Comparison of ENCODE assay signal across 21 mouse cellular contexts in genomic region chr2:140704146-140704545, GRCm38 (mm10). TPM values are rescaled to one million over a fixed set of nuclear protein-coding genes. Genes with fewer than 3 reads are reported as not detected.
DNase-seq lines count a peak whose midpoint lies in the region; ATAC-seq lines count a peak whose summit lies in the region.
"Had no signal": no experiment of that assay in that cellular context is flagged by ENCODE, and none has a peak within 500 bp of the region (broad histone marks: within the 10 kb centered on the region; RNA-seq: fewer than 3 reads in every experiment).

No protein-coding gene starts in this region.

- peaks cover 4% of the 10 kb centered on the region; the same call in 1 of the 2 replicates for H3K27me3 ChIP-seq in forebrain, embryonic 12.5 days
- no peaks in the 10 kb centered on the region for H3K27me3 ChIP-seq in forebrain, embryonic 15.5 days
- H3K27me3 ChIP-seq in midbrain, embryonic 11.5 days (ENCODE audit: control insufficient read depth, insufficient read depth, low read length), result no peaks in the 10 kb centered on the region
- H3K27me3 ChIP-seq in midbrain, embryonic 15.5 days (replicated peaks), result no peaks in the 10 kb centered on the region
- H3K27me3 ChIP-seq in limb, embryonic 10.5 days (ENCODE audit: low read depth, poor library complexity, severe bottlenecking), result no peaks in the 10 kb centered on the region
- H3K27me3 ChIP-seq: CH12.LX; hindbrain, embryonic 13.5 days; intestine, embryonic 15.5 days; limb, embryonic 13.5 days; neural tube, embryonic 12.5 days had no signal

- 2% methylated on average over 3 of the region's 3 CpGs for WGBS in forebrain, embryonic 12.5 days
- 14% methylated on average over 3 of the region's 3 CpGs for WGBS in forebrain, embryonic 15.5 days
- WGBS in midbrain, embryonic 11.5 days, result 5% methylated on average over 3 of the region's 3 CpGs
- 9% methylated on average over 3 of the region's 3 CpGs for WGBS in midbrain, embryonic 15.5 days
- 22% methylated on average over 3 of the region's 3 CpGs for WGBS in limb, embryonic 10.5 days

- no peaks in the 10 kb centered on the region for H3K36me3 ChIP-seq in forebrain, embryonic 12.5 days (replicated peaks)
- no peaks in the 10 kb centered on the region for H3K36me3 ChIP-seq in forebrain, embryonic 15.5 days
- no peaks in the 10 kb centered on the region for H3K36me3 ChIP-seq in midbrain, embryonic 11.5 days (ENCODE audit: control insufficient read depth, insufficient read depth, low read length)
- H3K36me3 ChIP-seq in midbrain, embryonic 15.5 days (replicated peaks), result no peaks in the 10 kb centered on the region
- no peaks in the 10 kb centered on the region for H3K36me3 ChIP-seq in limb, embryonic 10.5 days
- H3K36me3 ChIP-seq: hindbrain, embryonic 13.5 days; intestine, embryonic 15.5 days; limb, embryonic 13.5 days; neural tube, embryonic 12.5 days had no signal

- H3K4me1 ChIP-seq in forebrain, embryonic 12.5 days, result peaks cover 32% of the 10 kb centered on the region
- H3K4me1 ChIP-seq in forebrain, embryonic 15.5 days, result peaks cover 14% of the 10 kb centered on the region
- peaks cover 20% of the 10 kb centered on the region for H3K4me1 ChIP-seq in midbrain, embryonic 11.5 days (ENCODE audit: control insufficient read depth, insufficient read depth, low read length)
- H3K4me1 ChIP-seq in midbrain, embryonic 15.5 days, result peaks cover 18% of the 10 kb centered on the region
- H3K4me1 ChIP-seq in limb, embryonic 10.5 days, result peaks cover 44% of the 10 kb centered on the region
- H3K4me1 ChIP-seq: intestine, embryonic 15.5 days; neural tube, embryonic 12.5 days had no signal

- no peak overlapping the region for H3K4me3 ChIP-seq in forebrain, embryonic 12.5 days (replicated peaks)
- H3K4me3 ChIP-seq in forebrain, embryonic 15.5 days, result no peak overlapping the region
- H3K4me3 ChIP-seq in midbrain, embryonic 11.5 days (ENCODE audit: low read depth, low read length), result no peak overlapping the region
- no peak overlapping the region for H3K4me3 ChIP-seq in midbrain, embryonic 15.5 days
- no peak overlapping the region for H3K4me3 ChIP-seq in limb, embryonic 10.5 days
- H3K4me3 ChIP-seq: hindbrain, embryonic 13.5 days; intestine, embryonic 15.5 days; layer of hippocampus, adult 2 months; limb, embryonic 13.5 days; neural tube, embryonic 12.5 days had no signal

- no peaks in the 10 kb centered on the region for H3K9me3 ChIP-seq in forebrain, embryonic 12.5 days
- no peaks in the 10 kb centered on the region for H3K9me3 ChIP-seq in forebrain, embryonic 15.5 days
- no peaks in the 10 kb centered on the region for H3K9me3 ChIP-seq in midbrain, embryonic 11.5 days (ENCODE audit: control insufficient read depth, low read length)
- no peaks in the 10 kb centered on the region for H3K9me3 ChIP-seq in midbrain, embryonic 15.5 days
- H3K9me3 ChIP-seq in limb, embryonic 10.5 days (replicated peaks), result no peaks in the 10 kb centered on the region
- H3K9me3 ChIP-seq: hindbrain, embryonic 13.5 days; intestine, embryonic 15.5 days; limb, embryonic 13.5 days; neural tube, embryonic 12.5 days had no signal

- H3K27ac ChIP-seq in forebrain, embryonic 12.5 days, result no peak overlapping the region
- H3K27ac ChIP-seq in forebrain, embryonic 15.5 days (replicated peaks), result no peak overlapping the region
- H3K27ac ChIP-seq in midbrain, embryonic 11.5 days (ENCODE audit: low read depth, low read length), result no peak overlapping the region
- H3K27ac ChIP-seq in midbrain, embryonic 15.5 days, result no peak overlapping the region
- H3K27ac ChIP-seq in limb, embryonic 10.5 days, result peak overlapping the region; percentile 66
- H3K27ac ChIP-seq: hindbrain, embryonic 13.5 days; intestine, embryonic 15.5 days; kidney, postnatal 0 days; layer of hippocampus, adult 2 months; limb, embryonic 13.5 days; neural tube, embryonic 12.5 days had no signal

- no peak overlapping the region for H3K4me2 ChIP-seq in forebrain, embryonic 12.5 days
- no peak overlapping the region for H3K4me2 ChIP-seq in forebrain, embryonic 15.5 days (replicated peaks)
- no peak overlapping the region for H3K4me2 ChIP-seq in midbrain, embryonic 11.5 days
- no peak overlapping the region for H3K4me2 ChIP-seq in midbrain, embryonic 15.5 days
- H3K4me2 ChIP-seq: hindbrain, embryonic 13.5 days; intestine, embryonic 15.5 days; limb, embryonic 13.5 days; neural tube, embryonic 12.5 days had no signal

- H3K9ac ChIP-seq in forebrain, embryonic 12.5 days, result no peak overlapping the region
- H3K9ac ChIP-seq in forebrain, embryonic 15.5 days (replicated peaks), result no peak overlapping the region
- no peak overlapping the region for H3K9ac ChIP-seq in midbrain, embryonic 11.5 days (ENCODE audit: low read length)
- H3K9ac ChIP-seq in midbrain, embryonic 15.5 days, result no peak overlapping the region
- H3K9ac ChIP-seq: hindbrain, embryonic 13.5 days; intestine, embryonic 15.5 days; limb, embryonic 13.5 days; neural tube, embryonic 12.5 days had no signal

- ATAC-seq in forebrain, embryonic 12.5 days (ENCODE audit: low FRiP score), result peak; percentile 11; the same call in 1 of the 2 replicates
- ATAC-seq in forebrain, embryonic 15.5 days (replicated peaks), result no peak
- peak; percentile 49 for ATAC-seq in midbrain, embryonic 11.5 days (ENCODE audit: low FRiP score)
- ATAC-seq in midbrain, embryonic 15.5 days (replicated peaks), result no peak
- ATAC-seq: intestine, embryonic 15.5 days had no signal

- peak; percentile 88 for DNase-seq in midbrain, embryonic 11.5 days (ENCODE audit: low spot score, missing footprints)
- DNase-seq in limb, embryonic 10.5 days (ENCODE audit: low spot score), result no peak
- no peak for DNase-seq in cerebellum, adult 18-20 months
- no peak for DNase-seq in layer of hippocampus, postnatal 14 days (ENCODE audit: low spot score in 2 of 2)
- no peak for DNase-seq in gastrocnemius, adult 18-20 months (ENCODE audit: low spot score)
- DNase-seq: adrenal gland, postnatal 10 days; cerebellum, adult 8-10 months; gastrocnemius, postnatal 36 days; right cerebral cortex, postnatal 25 days; thymus, postnatal 4 days had no signal

RNA-seq across cellular contexts. Expression of gene Flrt3, which starts 32.9 kb away (rescaled TPM):
- 71.6 and 86.1 TPM in 2 replicates for polyA plus RNA-seq in forebrain, embryonic 12.5 days (2016; fragmentation: Nextera tagmentation; extraction: Ambion mirVana)
- polyA plus RNA-seq in forebrain, embryonic 15.5 days (2015; fragmentation: Nextera tagmentation; extraction: Ambion mirVana), result 52.8 and 56.6 TPM in 2 replicates
- polyA plus RNA-seq in midbrain, embryonic 11.5 days (2014; fragmentation: Nextera tagmentation; extraction: Ambion mirVana), result 94.3 and 94.9 TPM in 2 replicates
- polyA plus RNA-seq in midbrain, embryonic 15.5 days (2015; fragmentation: Nextera tagmentation; extraction: Ambion mirVana), result 43.6 and 45.8 TPM in 2 replicates
- 60.7 and 69.3 TPM in 2 replicates for polyA plus RNA-seq in limb, embryonic 10.5 days (2016; fragmentation: Nextera tagmentation; extraction: Ambion mirVana)
- 10 to 100 TPM; 35.9 TPM for total RNA-seq in layer of hippocampus, postnatal 14 days (2021)
- under 1 TPM; 0.14 to 0.28 TPM for total RNA-seq in gastrocnemius, adult 18-20 months (2021)
- total RNA-seq: CH12.LX; common myeloid progenitor, adult 5-6 weeks had no signal

Comparison
In these comparisons a context has a peak if more than half of its experiments do, and no peak if none do; other contexts are left out.
1. ATAC-seq: peak in forebrain, embryonic 12.5 days (single experiment) and midbrain, embryonic 11.5 days (single experiment); none in forebrain, embryonic 15.5 days (single experiment) and midbrain, embryonic 15.5 days (single experiment).